Mouse (Mus musculus): ENCODE measurements around the gene Relch.
"Not testable (repeated sequence)": the region's sequence is repeated elsewhere in the genome, so short reads cannot be mapped to it uniquely, and the experiment has no call there.

Relch gene

GRCm38 (mm10) chr1:105746444-105746843, 82.8 kb downstream of the Relch start:
- no peak for DNase-seq (ENCODE audit: low read depth)

- DNase-seq (ENCODE audit: low read depth): no peak
These were observed 83.4 kb downstream of the Relch start for GRCm38 (mm10) chr1:105746858-105747596.

GRCm38 (mm10) chr1:105748091-105748799, 84.6 kb downstream of the Relch start:
- no peak for DNase-seq (ENCODE audit: low read depth)

GRCm38 (mm10) chr1:105752196-105752595, 88.5 kb downstream of the Relch start:
- no peak for DNase-seq (ENCODE audit: low read depth)

- DNase-seq (ENCODE audit: low read depth): no peak
These were observed 89.3 kb downstream of the Relch start for GRCm38 (mm10) chr1:105752944-105753343.

GRCm38 (mm10) chr1:105758798-105759197, 95.1 kb downstream of the Relch start:
- DNase-seq (ENCODE audit: low read depth): no peak

GRCm38 (mm10) chr1:105759422-105760165, 95.9 kb downstream of the Relch start:
- DNase-seq (ENCODE audit: low read depth): no peak

- no peak for DNase-seq (ENCODE audit: low read depth)
These were observed 101.9 kb downstream of the Relch start for GRCm38 (mm10) chr1:105765586-105765985.

- DNase-seq (ENCODE audit: low read depth): not testable (repeated sequence)
These were observed 102.4 kb downstream of the Relch start for GRCm38 (mm10) chr1:105766099-105766498.

- DNase-seq (ENCODE audit: low read depth): no peak
These were observed 104.7 kb downstream of the Relch start for GRCm38 (mm10) chr1:105768397-105768796.

GRCm38 (mm10) chr1:105770685-105771084, 107.0 kb downstream of the Relch start:
- DNase-seq (ENCODE audit: low read depth): no peak

GRCm38 (mm10) chr1:105776426-105776825, 112.8 kb downstream of the Relch start:
- no peak for DNase-seq (ENCODE audit: low read depth)

GRCm38 (mm10) chr1:105780079-105780456, 116.4 kb downstream of the Relch start:
- DNase-seq (ENCODE audit: low read depth): no peak

- no peak for DNase-seq (ENCODE audit: low read depth)
These were observed 117.0 kb downstream of the Relch start, which contains the start of gene Tnfrsf11a for GRCm38 (mm10) chr1:105780457-105781364. TSS of gene Tnfrsf11a (plus strand) at chr1:105780718.

- no peak for DNase-seq (ENCODE audit: low read depth)
These were observed 117.9 kb downstream of the Relch start for GRCm38 (mm10) chr1:105781391-105782146.

GRCm38 (mm10) chr1:105784257-105785016, 120.8 kb downstream of the Relch start:
- no peak for DNase-seq (ENCODE audit: low read depth)

- DNase-seq (ENCODE audit: low read depth): no peak
These were observed 121.5 kb downstream of the Relch start for GRCm38 (mm10) chr1:105785146-105785545.

GRCm38 (mm10) chr1:105786731-105787357, 123.2 kb downstream of the Relch start:
- no peak for DNase-seq (ENCODE audit: low read depth)

- DNase-seq (ENCODE audit: low read depth): no peak
These were observed 126.4 kb downstream of the Relch start for GRCm38 (mm10) chr1:105790103-105790502.

GRCm38 (mm10) chr1:105794670-105795069, 131.0 kb downstream of the Relch start:
- DNase-seq (ENCODE audit: low read depth): no peak
